Mouse (Mus musculus): ENCODE data around the gene Map4k3.
"Not testable (repeated sequence)": the region's sequence is repeated elsewhere in the genome, so short reads cannot be mapped to it uniquely, and the experiment has no call there.

Gene Map4k3

GRCm38 (mm10) chr17:80728062-80728858, at the start of gene Map4k3:
Map4k3 (minus strand) TSS chr17:80728485.
- DNase-seq (ENCODE audit: low spot score): peak; percentile 94

GRCm38 (mm10) chr17:80777581-80777980, 49.3 kb upstream of the Map4k3 start:
- no peak for DNase-seq (ENCODE audit: low spot score)

GRCm38 (mm10) chr17:80775178-80775788, 47.0 kb upstream of the Map4k3 start:
- DNase-seq (ENCODE audit: low spot score): no peak

GRCm38 (mm10) chr17:80772545-80773453, 44.5 kb upstream of the Map4k3 start:
- DNase-seq (ENCODE audit: low spot score): no peak

- DNase-seq (ENCODE audit: low spot score): no peak
Observed at GRCm38 (mm10) chr17:80770065-80770464, 41.8 kb upstream of the Map4k3 start.

GRCm38 (mm10) chr17:80765204-80765603, 36.9 kb upstream of the Map4k3 start:
- no peak for DNase-seq (ENCODE audit: low spot score)

- no peak for DNase-seq (ENCODE audit: low spot score)
Observed at GRCm38 (mm10) chr17:80763065-80763681, 34.9 kb upstream of the Map4k3 start.

- no peak for DNase-seq (ENCODE audit: low spot score)
Observed at GRCm38 (mm10) chr17:80762391-80763040, 34.2 kb upstream of the Map4k3 start.

GRCm38 (mm10) chr17:80761191-80761590, 32.9 kb upstream of the Map4k3 start:
- not testable (repeated sequence) for DNase-seq (ENCODE audit: low spot score)

GRCm38 (mm10) chr17:80760344-80761145, 32.3 kb upstream of the Map4k3 start:
- DNase-seq (ENCODE audit: low spot score): no peak

- DNase-seq (ENCODE audit: low spot score): peak; percentile 31
Observed at GRCm38 (mm10) chr17:80756043-80756442, 27.8 kb upstream of the Map4k3 start.

- DNase-seq (ENCODE audit: low spot score): no peak
Observed at GRCm38 (mm10) chr17:80755076-80755871, 27.0 kb upstream of the Map4k3 start.

- peak; percentile 5 for DNase-seq (ENCODE audit: low spot score)
Observed at GRCm38 (mm10) chr17:80754589-80754988, 26.3 kb upstream of the Map4k3 start.

GRCm38 (mm10) chr17:80752466-80752865, 24.2 kb upstream of the Map4k3 start:
- DNase-seq (ENCODE audit: low spot score): no peak

- DNase-seq (ENCODE audit: low spot score): no peak
Observed at GRCm38 (mm10) chr17:80739421-80739820, 11.1 kb upstream of the Map4k3 start.

- DNase-seq (ENCODE audit: low spot score): no peak
Observed at GRCm38 (mm10) chr17:80734700-80735099, 6.4 kb upstream of the Map4k3 start.

GRCm38 (mm10) chr17:80733121-80733800, 5.0 kb upstream of the Map4k3 start:
- DNase-seq (ENCODE audit: low spot score): no peak

GRCm38 (mm10) chr17:80732256-80732655, 4.0 kb upstream of the Map4k3 start:
- no peak for DNase-seq (ENCODE audit: low spot score)

- DNase-seq (ENCODE audit: low spot score): not testable (repeated sequence)
Observed at GRCm38 (mm10) chr17:80730283-80730682, 2.0 kb upstream of the Map4k3 start.
